Mouse (Mus musculus): ENCODE measurements around the gene Tmeff2. TPM values are rescaled to one million over a fixed set of nuclear protein-coding genes. Genes with fewer than 3 reads are reported as not detected.

The Tmeff2 gene
- polyA plus RNA-seq, 1 experiment: 0.69 TPM

GRCm38 (mm10) chr1:50961954-50962648 is 61.7 kb downstream of the Tmeff2 start:
- Histone ChIP-seq H3K4me1 (ENCODE audit: control insufficient read depth, insufficient read depth, low read length) (no peaks in the 10 kb centered on the region), H3K4me3 (ENCODE audit: control insufficient read depth, low read depth, low read length) (no peak overlapping the region), H3K36me3 (ENCODE audit: control insufficient read depth, insufficient read depth, low read length) (no peaks in the 10 kb centered on the region), H3K27me3 (ENCODE audit: control insufficient read depth, insufficient read depth, low read length) (no peaks in the 10 kb centered on the region), H3K27ac (ENCODE audit: control insufficient read depth, insufficient read depth, low read depth, low read length) (no peak overlapping the region)
- no peak for TF ChIP-seq CTCF (IDR thresholded peaks at IDR 0.05; ENCODE audit: control insufficient read depth, insufficient read depth, insufficient replicate concordance, low read depth, low read length)
- TF ChIP-seq POLR2A (IDR thresholded peaks at IDR 0.05; ENCODE audit: control insufficient read depth, low read depth, low read length): no peak

DNA sequence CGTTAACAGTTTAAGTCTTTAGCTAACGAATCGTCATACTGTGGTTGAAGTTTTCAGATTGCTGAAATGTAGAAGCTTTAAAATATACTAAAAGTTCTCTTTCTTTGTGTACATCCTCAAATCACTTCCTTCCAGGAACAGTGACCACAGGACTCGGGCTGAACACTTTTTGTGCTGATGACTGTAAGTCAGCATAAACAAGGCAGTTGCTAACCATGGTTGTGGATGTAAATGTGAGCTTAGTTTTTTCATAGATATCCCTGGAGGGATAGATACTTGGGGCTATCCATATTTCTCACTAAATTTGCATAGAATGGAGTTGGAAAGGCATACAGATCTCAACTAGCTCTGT is 62.2 kb downstream of the Tmeff2 start:
- Histone ChIP-seq H3K27me3 (ENCODE audit: control insufficient read depth, insufficient read depth, low read length) (no peaks in the 10 kb centered on the region), H3K36me3 (ENCODE audit: control insufficient read depth, insufficient read depth, low read length) (no peaks in the 10 kb centered on the region), H3K27ac (ENCODE audit: control insufficient read depth, insufficient read depth, low read depth, low read length) (no peak overlapping the region), H3K4me3 (ENCODE audit: control insufficient read depth, low read depth, low read length) (no peak overlapping the region), H3K4me1 (ENCODE audit: control insufficient read depth, insufficient read depth, low read length) (no peaks in the 10 kb centered on the region)
- TF ChIP-seq CTCF (IDR thresholded peaks at IDR 0.05; ENCODE audit: control insufficient read depth, insufficient read depth, insufficient replicate concordance, low read depth, low read length) (no peak), POLR2A (IDR thresholded peaks at IDR 0.05; ENCODE audit: control insufficient read depth, low read depth, low read length) (no peak)

DNA sequence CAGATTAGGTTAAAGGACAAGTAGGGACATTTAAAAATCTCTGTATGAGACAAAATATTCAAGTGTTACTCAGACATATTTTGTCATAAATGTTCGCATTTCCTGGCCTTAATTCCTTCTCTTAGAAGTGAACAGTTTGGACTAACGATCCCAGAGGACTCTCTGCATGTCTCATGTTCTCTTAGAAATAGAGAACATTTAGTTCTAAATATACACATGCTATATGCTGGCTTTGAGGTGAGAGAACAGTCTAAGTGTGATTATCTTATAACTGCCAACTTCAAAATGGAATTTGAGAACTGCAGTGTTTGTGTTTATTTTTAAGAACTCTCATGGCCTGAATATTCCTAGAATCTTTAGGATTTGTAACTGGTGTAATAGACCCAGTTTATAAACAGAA is 69.2 kb downstream of the Tmeff2 start:
- no peak for TF ChIP-seq POLR2A (IDR thresholded peaks at IDR 0.05; ENCODE audit: control insufficient read depth, low read depth, low read length)
- no peak for TF ChIP-seq CTCF (IDR thresholded peaks at IDR 0.05; ENCODE audit: control insufficient read depth, insufficient read depth, insufficient replicate concordance, low read depth, low read length)
- Histone ChIP-seq H3K36me3 (ENCODE audit: control insufficient read depth, insufficient read depth, low read length) (no peaks in the 10 kb centered on the region), H3K4me1 (ENCODE audit: control insufficient read depth, insufficient read depth, low read length) (no peaks in the 10 kb centered on the region), H3K27me3 (ENCODE audit: control insufficient read depth, insufficient read depth, low read length) (no peaks in the 10 kb centered on the region), H3K27ac (ENCODE audit: control insufficient read depth, insufficient read depth, low read depth, low read length) (no peak overlapping the region), H3K4me3 (ENCODE audit: control insufficient read depth, low read depth, low read length) (no peak overlapping the region)

DNA sequence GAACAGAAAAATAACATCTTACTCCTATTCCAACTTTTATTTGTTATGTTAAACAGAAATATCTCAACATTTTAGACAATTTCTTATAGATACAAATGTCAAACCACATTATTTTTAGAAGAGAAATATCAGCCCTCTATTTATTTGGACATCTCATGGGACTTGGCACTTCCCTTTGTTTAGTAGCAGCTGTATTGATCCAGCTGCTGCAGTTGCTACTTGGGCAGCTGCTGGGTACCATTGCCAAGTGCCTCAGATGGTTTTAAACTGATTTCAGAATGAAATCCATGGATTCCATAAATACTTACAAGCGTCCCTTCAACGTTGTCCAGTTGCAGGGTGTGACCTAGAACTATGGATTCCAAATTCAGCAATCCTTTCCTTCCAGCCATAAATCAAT is 70.4 kb downstream of the Tmeff2 start:
- no peak overlapping the region for H3K27ac ChIP-seq (ENCODE audit: control insufficient read depth, insufficient read depth, low read depth, low read length)
- TF ChIP-seq POLR2A (IDR thresholded peaks at IDR 0.05; ENCODE audit: control insufficient read depth, low read depth, low read length) (no peak), CTCF (IDR thresholded peaks at IDR 0.05; ENCODE audit: control insufficient read depth, insufficient read depth, insufficient replicate concordance, low read depth, low read length) (no peak)
- no peaks in the 10 kb centered on the region for H3K27me3 ChIP-seq (ENCODE audit: control insufficient read depth, insufficient read depth, low read length)
- no peaks in the 10 kb centered on the region for H3K36me3 ChIP-seq (ENCODE audit: control insufficient read depth, insufficient read depth, low read length)
- H3K4me3 ChIP-seq (ENCODE audit: control insufficient read depth, low read depth, low read length): no peak overlapping the region
- no peaks in the 10 kb centered on the region for H3K4me1 ChIP-seq (ENCODE audit: control insufficient read depth, insufficient read depth, low read length)

DNA sequence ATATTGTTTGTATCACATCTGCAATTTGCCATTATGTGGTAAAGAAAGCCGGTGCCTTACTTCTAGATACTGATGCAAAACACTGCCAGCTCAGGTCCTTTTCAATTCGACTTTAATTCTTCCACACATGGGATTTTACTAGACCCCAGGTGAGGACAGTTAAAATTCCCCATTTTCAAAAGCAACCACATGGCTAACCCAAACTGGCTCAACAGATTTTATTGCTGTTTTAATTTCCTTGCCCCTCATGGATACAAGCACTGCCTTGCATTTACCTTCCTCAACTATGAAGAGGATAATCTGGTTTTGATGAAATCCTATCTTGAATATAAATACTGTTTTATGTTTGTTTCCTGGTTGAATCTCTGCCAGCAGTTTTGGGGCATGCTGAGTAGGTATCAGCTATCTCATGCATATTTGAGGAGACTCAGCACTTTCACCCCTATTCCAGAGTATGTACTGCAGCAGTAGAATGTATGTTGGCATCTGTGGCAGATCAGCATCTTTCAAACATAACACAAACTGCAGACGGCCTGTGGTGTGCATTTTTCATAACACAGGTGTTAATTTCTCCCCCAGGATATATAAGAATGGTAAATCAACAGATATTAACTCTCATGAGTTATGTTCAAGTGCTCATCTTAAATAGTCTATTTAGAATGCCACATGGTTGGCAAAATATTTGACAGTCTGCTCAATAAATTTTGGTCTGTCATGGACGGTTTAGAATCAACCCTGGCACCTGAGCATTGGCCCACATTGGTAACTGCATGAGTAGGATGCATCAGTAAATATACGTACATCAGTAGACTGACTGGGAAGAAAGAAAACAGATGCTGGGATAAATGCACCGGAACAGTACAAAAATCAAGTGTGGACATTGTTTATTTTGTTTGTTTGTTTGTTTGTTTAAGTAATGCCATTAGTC is 72.3 kb downstream of the Tmeff2 start:
- Histone ChIP-seq H3K27ac (ENCODE audit: control insufficient read depth, insufficient read depth, low read depth, low read length) (no peak overlapping the region), H3K27me3 (ENCODE audit: control insufficient read depth, insufficient read depth, low read length) (no peaks in the 10 kb centered on the region), H3K36me3 (ENCODE audit: control insufficient read depth, insufficient read depth, low read length) (no peaks in the 10 kb centered on the region), H3K4me3 (ENCODE audit: control insufficient read depth, low read depth, low read length) (no peak overlapping the region), H3K4me1 (ENCODE audit: control insufficient read depth, insufficient read depth, low read length) (no peaks in the 10 kb centered on the region)
- TF ChIP-seq POLR2A (IDR thresholded peaks at IDR 0.05; ENCODE audit: control insufficient read depth, low read depth, low read length) (no peak), CTCF (IDR thresholded peaks at IDR 0.05; ENCODE audit: control insufficient read depth, insufficient read depth, insufficient replicate concordance, low read depth, low read length) (no peak)

- H3K4me3 ChIP-seq (ENCODE audit: control insufficient read depth, low read depth, low read length): no peak overlapping the region
- no peak overlapping the region for H3K27ac ChIP-seq (ENCODE audit: control insufficient read depth, insufficient read depth, low read depth, low read length)
- H3K4me1 ChIP-seq (ENCODE audit: control insufficient read depth, insufficient read depth, low read length): no peaks in the 10 kb centered on the region
- no peak for TF ChIP-seq POLR2A (IDR thresholded peaks at IDR 0.05; ENCODE audit: control insufficient read depth, low read depth, low read length)
- TF ChIP-seq CTCF (IDR thresholded peaks at IDR 0.05; ENCODE audit: control insufficient read depth, insufficient read depth, insufficient replicate concordance, low read depth, low read length): no peak
- no peaks in the 10 kb centered on the region for H3K36me3 ChIP-seq (ENCODE audit: control insufficient read depth, insufficient read depth, low read length)
- no peaks in the 10 kb centered on the region for H3K27me3 ChIP-seq (ENCODE audit: control insufficient read depth, insufficient read depth, low read length)
Observed at GRCm38 (mm10) chr1:50979358-50980081, 79.1 kb downstream of the Tmeff2 start.

DNA sequence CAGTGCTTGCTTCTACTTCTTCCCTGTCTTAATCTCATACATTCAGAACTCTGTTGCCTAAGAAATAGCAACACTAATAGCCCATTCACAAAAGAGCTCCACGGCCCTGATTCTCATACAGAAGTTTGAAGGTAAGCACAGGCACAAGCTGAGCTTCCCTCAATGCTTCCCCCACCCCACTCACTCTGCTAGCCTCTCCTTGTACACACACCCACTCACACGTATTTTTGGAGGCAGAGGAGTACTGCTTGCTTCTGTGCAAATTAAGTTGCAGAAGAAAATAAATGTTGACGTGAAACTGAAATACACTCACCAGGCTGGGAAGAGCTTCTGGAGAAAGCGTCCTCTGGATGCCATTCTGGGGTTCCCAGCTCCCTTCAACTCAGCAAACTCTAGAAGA is 80.1 kb downstream of the Tmeff2 start:
- no peaks in the 10 kb centered on the region for H3K27me3 ChIP-seq (ENCODE audit: control insufficient read depth, insufficient read depth, low read length)
- H3K36me3 ChIP-seq (ENCODE audit: control insufficient read depth, insufficient read depth, low read length): no peaks in the 10 kb centered on the region
- no peak overlapping the region for H3K27ac ChIP-seq (ENCODE audit: control insufficient read depth, insufficient read depth, low read depth, low read length)
- no peak overlapping the region for H3K4me3 ChIP-seq (ENCODE audit: control insufficient read depth, low read depth, low read length)
- TF ChIP-seq POLR2A (IDR thresholded peaks at IDR 0.05; ENCODE audit: control insufficient read depth, low read depth, low read length): no peak
- TF ChIP-seq CTCF (IDR thresholded peaks at IDR 0.05; ENCODE audit: control insufficient read depth, insufficient read depth, insufficient replicate concordance, low read depth, low read length): no peak
- H3K4me1 ChIP-seq (ENCODE audit: control insufficient read depth, insufficient read depth, low read length): no peaks in the 10 kb centered on the region
